Mouse (Mus musculus): ENCODE data around the gene Net1. TPM values are rescaled to one million over a fixed set of nuclear protein-coding genes. Genes with fewer than 3 reads are reported as not detected.
"Not testable (repeated sequence)": the region's sequence is repeated elsewhere in the genome, so short reads cannot be mapped to it uniquely, and the experiment has no call there.

The Net1 gene
- total and polyA plus RNA-seq, 2 experiments from 2014 or later: 17.2 to 38.7 TPM

GRCm38 (mm10) chr13:3908262-3908661 lies 9.8 kb downstream of the Net1 start:
- Histone ChIP-seq H3K4me3 (ENCODE audit: low read depth, low read length) (no peak overlapping the region), H3K9me3 (replicated peaks; ENCODE audit: control insufficient read depth, low read length) (no peaks in the 10 kb centered on the region), H3K36me3 (replicated peaks; ENCODE audit: control insufficient read depth, insufficient read depth, low read length) (no peaks in the 10 kb centered on the region), H3K4me2 (ENCODE audit: low read depth, low read length) (no peak overlapping the region), H3K27me3 (ENCODE audit: control insufficient read depth, insufficient read depth, low read length) (no peaks in the 10 kb centered on the region), H3K27ac (ENCODE audit: low read depth) (no peak overlapping the region), H3K4me1 (ENCODE audit: control insufficient read depth, insufficient read depth) (0 out of 2 replicates have a peak, but pooled peaks cover 3% of the 10 kb centered on the region), H3K9ac (replicated peaks; ENCODE audit: low read depth, low read length) (no peak overlapping the region)
- peak; percentile 44 for DNase-seq (ENCODE audit: low spot score)
- no peak for TF ChIP-seq CTCF (IDR thresholded peaks at IDR 0.05; ENCODE audit: low read depth)
- no peak for TF ChIP-seq EP300 (IDR thresholded peaks at IDR 0.05; ENCODE audit: low read depth)
- WGBS: 39% methylated on average over 4 of the region's 4 CpGs
- peak; percentile 75 for ATAC-seq (ENCODE audit: insufficient read depth, low read depth)

- H3K4me2 ChIP-seq (ENCODE audit: low read depth, low read length): no peak overlapping the region
- H3K27ac ChIP-seq (ENCODE audit: low read depth): no peak overlapping the region
- no peak overlapping the region for H3K4me3 ChIP-seq (ENCODE audit: low read depth, low read length)
- DNase-seq (ENCODE audit: low spot score): no peak
- no peak overlapping the region for H3K9ac ChIP-seq (replicated peaks; ENCODE audit: low read depth, low read length)
- 0 out of 2 replicates have a peak, but pooled peaks cover 3% of the 10 kb centered on the region for H3K4me1 ChIP-seq (ENCODE audit: control insufficient read depth, insufficient read depth)
- H3K36me3 ChIP-seq (replicated peaks; ENCODE audit: control insufficient read depth, insufficient read depth, low read length): no peaks in the 10 kb centered on the region
- WGBS: 62% methylated on average over 6 of the region's 6 CpGs
- TF ChIP-seq CTCF (IDR thresholded peaks at IDR 0.05; ENCODE audit: low read depth) (no peak), EP300 (IDR thresholded peaks at IDR 0.05; ENCODE audit: low read depth) (no peak)
- no peaks in the 10 kb centered on the region for H3K27me3 ChIP-seq (ENCODE audit: control insufficient read depth, insufficient read depth, low read length)
- no peaks in the 10 kb centered on the region for H3K9me3 ChIP-seq (replicated peaks; ENCODE audit: control insufficient read depth, low read length)
- ATAC-seq (ENCODE audit: insufficient read depth, low read depth): no peak
Measured at GRCm38 (mm10) chr13:3907151-3907696, 10.8 kb downstream of the Net1 start.

- Histone ChIP-seq H3K9me3 (replicated peaks; ENCODE audit: control insufficient read depth, low read length) (no peaks in the 10 kb centered on the region), H3K27ac (ENCODE audit: low read depth) (no peak overlapping the region), H3K4me1 (ENCODE audit: control insufficient read depth, insufficient read depth) (no peaks in the 10 kb centered on the region), H3K4me2 (ENCODE audit: low read depth, low read length) (no peak overlapping the region), H3K9ac (replicated peaks; ENCODE audit: low read depth, low read length) (no peak overlapping the region), H3K4me3 (ENCODE audit: low read depth, low read length) (no peak overlapping the region), H3K36me3 (replicated peaks; ENCODE audit: control insufficient read depth, insufficient read depth, low read length) (no peaks in the 10 kb centered on the region), H3K27me3 (ENCODE audit: control insufficient read depth, insufficient read depth, low read length) (no peaks in the 10 kb centered on the region)
- DNase-seq (ENCODE audit: low spot score): no peak
- no peak for ATAC-seq (ENCODE audit: insufficient read depth, low read depth)
- 89% methylated on average over 9 of the region's 9 CpGs for WGBS
- TF ChIP-seq EP300 (IDR thresholded peaks at IDR 0.05; ENCODE audit: low read depth) (no peak), CTCF (IDR thresholded peaks at IDR 0.05; ENCODE audit: low read depth) (no peak)
Measured at GRCm38 (mm10) chr13:3899301-3899700, 18.7 kb downstream of the Net1 start.

GRCm38 (mm10) chr13:3898202-3898601 lies 19.8 kb downstream of the Net1 start:
- not testable (repeated sequence) for H3K4me3 ChIP-seq (ENCODE audit: low read depth, low read length); H3K9me3 ChIP-seq (replicated peaks; ENCODE audit: control insufficient read depth, low read length); H3K9ac ChIP-seq (replicated peaks; ENCODE audit: low read depth, low read length); DNase-seq (ENCODE audit: low spot score); ATAC-seq (ENCODE audit: insufficient read depth, low read depth); H3K27me3 ChIP-seq (ENCODE audit: control insufficient read depth, insufficient read depth, low read length); H3K27ac ChIP-seq (ENCODE audit: low read depth); H3K4me2 ChIP-seq (ENCODE audit: low read depth, low read length); H3K4me1 ChIP-seq (ENCODE audit: control insufficient read depth, insufficient read depth); H3K36me3 ChIP-seq (replicated peaks; ENCODE audit: control insufficient read depth, insufficient read depth, low read length)
- 93% methylated on average over 5 of the region's 5 CpGs for WGBS

- Histone ChIP-seq H3K9me3 (replicated peaks; ENCODE audit: control insufficient read depth, low read length) (no peaks in the 10 kb centered on the region), H3K27ac (ENCODE audit: low read depth) (no peak overlapping the region), H3K27me3 (ENCODE audit: control insufficient read depth, insufficient read depth, low read length) (no peaks in the 10 kb centered on the region), H3K4me2 (ENCODE audit: low read depth, low read length) (no peak overlapping the region), H3K9ac (replicated peaks; ENCODE audit: low read depth, low read length) (no peak overlapping the region), H3K4me3 (ENCODE audit: low read depth, low read length) (no peak overlapping the region), H3K36me3 (replicated peaks; ENCODE audit: control insufficient read depth, insufficient read depth, low read length) (no peaks in the 10 kb centered on the region), H3K4me1 (ENCODE audit: control insufficient read depth, insufficient read depth) (peaks cover 3% of the 10 kb centered on the region)
- ATAC-seq (ENCODE audit: insufficient read depth, low read depth) (no peak), DNase-seq (ENCODE audit: low spot score) (peak; percentile 50)
- WGBS: 32% methylated on average over 5 of the region's 5 CpGs
- TF ChIP-seq EP300 (IDR thresholded peaks at IDR 0.05; ENCODE audit: low read depth) (no peak), CTCF (IDR thresholded peaks at IDR 0.05; ENCODE audit: low read depth) (peak; percentile 98)
Measured at GRCm38 (mm10) chr13:3896913-3897312, 21.1 kb downstream of the Net1 start.

GRCm38 (mm10) chr13:3896032-3896431 lies 22.0 kb downstream of the Net1 start:
- Histone ChIP-seq H3K9me3 (replicated peaks; ENCODE audit: control insufficient read depth, low read length) (no peaks in the 10 kb centered on the region), H3K27ac (ENCODE audit: low read depth) (no peak overlapping the region), H3K4me3 (ENCODE audit: low read depth, low read length) (no peak overlapping the region), H3K9ac (replicated peaks; ENCODE audit: low read depth, low read length) (no peak overlapping the region), H3K4me2 (ENCODE audit: low read depth, low read length) (no peak overlapping the region), H3K27me3 (ENCODE audit: control insufficient read depth, insufficient read depth, low read length) (no peaks in the 10 kb centered on the region), H3K4me1 (ENCODE audit: control insufficient read depth, insufficient read depth) (peaks cover 3% of the 10 kb centered on the region), H3K36me3 (replicated peaks; ENCODE audit: control insufficient read depth, insufficient read depth, low read length) (no peaks in the 10 kb centered on the region)
- WGBS: 78% methylated on average over 6 of the region's 6 CpGs
- no peak for TF ChIP-seq CTCF (IDR thresholded peaks at IDR 0.05; ENCODE audit: low read depth)
- TF ChIP-seq EP300 (IDR thresholded peaks at IDR 0.05; ENCODE audit: low read depth): no peak
- DNase-seq (ENCODE audit: low spot score) (no peak), ATAC-seq (ENCODE audit: insufficient read depth, low read depth) (no peak)

Data from heart, postnatal 0 days (tissue).